Mouse (Mus musculus) layer of hippocampus, adult 2 months (tissue): ENCODE results near the gene Borcs5. TPM values are rescaled to one million over a fixed set of nuclear protein-coding genes. Genes with fewer than 3 reads are reported as not detected.

Experiments
- DNase-seq, 2 experiments: peaks; one replicate each; pipeline ENCODE4 v3.0.0; 2022; ENCODE audit warnings: low spot score in 2 of 2
- H3K27ac ChIP-seq: fragments of 200-600 bp; 2 replicates; pipeline ENCODE4 v1.8.1; 2022
- H3K4me3 ChIP-seq: fragments of 200-600 bp; 2 replicates; pipeline ENCODE4 v1.8.1; 2022; ENCODE audit warnings: mild to moderate bottlenecking
- CTCF ChIP-seq: fragments of 200-600 bp; conservative IDR thresholded peaks from 2 replicates; pipeline ENCODE4 v1.8.1; 2022; ENCODE audit warnings: antibody characterized with exemption, mild to moderate bottlenecking, moderate library complexity
- total RNA-seq, 2 experiments: library from RNA; stranded (reverse); gene quantifications; 2 replicates each; pipeline ENCODE4 v1.2.3; 2021

Borcs5 gene
- total RNA-seq, 2 experiments from 2014 or later, result 36.3 to 40.7 TPM

- H3K27ac ChIP-seq, result no peak overlapping the region
- no peak overlapping the region for H3K4me3 ChIP-seq
- DNase-seq, result no peak
- TF ChIP-seq CTCF, result no peak
Measured at GRCm38 (mm10) chr6:134696554-134696953, 57.2 kb downstream of the Borcs5 start.

- no peak overlapping the region for H3K27ac ChIP-seq
- no peak for DNase-seq
- H3K4me3 ChIP-seq, result no peak overlapping the region
- no peak for TF ChIP-seq CTCF
Measured at GRCm38 (mm10) chr6:134698243-134698642, 58.9 kb downstream of the Borcs5 start.

- TF ChIP-seq CTCF, result no peak
- H3K27ac ChIP-seq, result no peak overlapping the region; the same call in 1 of the 2 replicates
- no peak overlapping the region for H3K4me3 ChIP-seq
- DNase-seq, result no peak
Measured at GRCm38 (mm10) chr6:134700451-134701210, 61.3 kb downstream of the Borcs5 start.

GRCm38 (mm10) chr6:134701211-134701602 is 61.9 kb downstream of the Borcs5 start:
- no peak for DNase-seq
- TF ChIP-seq CTCF, result no peak
- no peak overlapping the region for H3K4me3 ChIP-seq
- H3K27ac ChIP-seq, result no peak overlapping the region

GRCm38 (mm10) chr6:134702184-134702583 is 62.9 kb downstream of the Borcs5 start:
- Histone ChIP-seq H3K4me3 (no peak overlapping the region), H3K27ac (no peak overlapping the region)
- no peak for TF ChIP-seq CTCF
- no peak for DNase-seq

GRCm38 (mm10) chr6:134703053-134703690 is 63.9 kb downstream of the Borcs5 start:
- TF ChIP-seq CTCF, result no peak
- DNase-seq, result no peak
- H3K4me3 ChIP-seq, result no peak overlapping the region
- H3K27ac ChIP-seq, result no peak overlapping the region

- TF ChIP-seq CTCF, result no peak
- H3K4me3 ChIP-seq, result no peak overlapping the region
- no peak overlapping the region for H3K27ac ChIP-seq
- DNase-seq, result no peak
Measured at GRCm38 (mm10) chr6:134706467-134706866, 67.2 kb downstream of the Borcs5 start.

GRCm38 (mm10) chr6:134710020-134710419 is 70.7 kb downstream of the Borcs5 start:
- no peak overlapping the region for H3K4me3 ChIP-seq
- DNase-seq, result peak in 1 of 2 experiments; percentile 27
- H3K27ac ChIP-seq, result no peak overlapping the region
- no peak for TF ChIP-seq CTCF

GRCm38 (mm10) chr6:134713321-134713720 is 74.0 kb downstream of the Borcs5 start:
- no peak for TF ChIP-seq CTCF
- DNase-seq, result peak in 1 of 2 experiments; percentile 4

GRCm38 (mm10) chr6:134713897-134714296 is 74.6 kb downstream of the Borcs5 start:
- TF ChIP-seq CTCF, result no peak
- DNase-seq, result no peak
- Histone ChIP-seq H3K27ac (no peak overlapping the region), H3K4me3 (no peak overlapping the region)

More at GRCm38 (mm10) chr6:134713321-134713720, 74.0 kb downstream of the Borcs5 start:
- H3K27ac ChIP-seq, result no peak overlapping the region
- H3K4me3 ChIP-seq, result no peak overlapping the region

GRCm38 (mm10) chr6:134716168-134716587 is 76.9 kb downstream of the Borcs5 start:
- no peak overlapping the region for H3K4me3 ChIP-seq
- no peak for TF ChIP-seq CTCF
- DNase-seq, result no peak
- no peak overlapping the region for H3K27ac ChIP-seq

- DNase-seq, result no peak
- H3K27ac ChIP-seq, result 0 out of 2 replicates have a peak overlapping the region, but pooled peaks have one; percentile 18
- no peak overlapping the region for H3K4me3 ChIP-seq
- TF ChIP-seq CTCF, result no peak
Measured at GRCm38 (mm10) chr6:134717886-134718667, 78.8 kb downstream of the Borcs5 start.

- TF ChIP-seq CTCF, result no peak
- H3K27ac ChIP-seq, result no peak overlapping the region
- H3K4me3 ChIP-seq, result no peak overlapping the region
- DNase-seq, result no peak
Measured at GRCm38 (mm10) chr6:134718668-134719065, 79.4 kb downstream of the Borcs5 start.
